Mouse (Mus musculus) hindbrain, embryonic 14.5 days (tissue): ENCODE results near the gene Cidec. TPM values are rescaled to one million over a fixed set of nuclear protein-coding genes. Genes with fewer than 3 reads are reported as not detected.

Experiments used
- ATAC-seq: fragments of 200-750 bp; cut with Nextera tagmentation; 2 replicates; pipeline ENCODE4 v1.8.0; 2017; ENCODE audit warnings: moderate number of reproducible peaks, mild to moderate bottlenecking, moderate TSS enrichment, moderate library complexity; ENCODE audit not compliant: low FRiP score
- DNase-seq: peaks from one replicate; pipeline ENCODE4 v3.0.0-alpha.2; 2015; ENCODE audit warnings: low spot score
- H3K27ac ChIP-seq: fragments of 300-500 bp; sonication (generic); 2 replicates; pipeline ENCODE4 v1.5.1; 2014; ENCODE audit warnings: mild to moderate bottlenecking, moderate library complexity
- H3K27me3 ChIP-seq: fragments of 300-500 bp; sonication (generic); 2 replicates; pipeline ENCODE4 v1.6.1; 2014; ENCODE audit warnings: mild to moderate bottlenecking, low read length, mixed read lengths; ENCODE audit not compliant: control insufficient read depth, insufficient read depth
- H3K36me3 ChIP-seq: fragments of 300-500 bp; sonication (generic); replicated peaks from 2 replicates; pipeline ENCODE4 v1.6.1; 2014; ENCODE audit not compliant: control insufficient read depth, insufficient read depth
- H3K4me1 ChIP-seq: fragments of 300-500 bp; sonication (generic); replicated peaks from 2 replicates; pipeline ENCODE4 v1.6.1; 2014; ENCODE audit warnings: antibody characterized with exemption, low read length, mixed read lengths; ENCODE audit not compliant: control insufficient read depth, insufficient read depth
- H3K4me2 ChIP-seq: fragments of 300-500 bp; sonication (generic); replicated peaks from 2 replicates; pipeline ENCODE4 v1.6.1; 2014; ENCODE audit warnings: mild to moderate bottlenecking, moderate library complexity
- H3K4me3 ChIP-seq: fragments of 300-500 bp; sonication (generic); replicated peaks from 2 replicates; pipeline ENCODE4 v1.5.1; 2014; ENCODE audit warnings: mild to moderate bottlenecking, low read length
- H3K9ac ChIP-seq: fragments of 300-500 bp; sonication (generic); 2 replicates; pipeline ENCODE4 v1.6.1; 2014
- H3K9me3 ChIP-seq: fragments of 300-500 bp; sonication (generic); 2 replicates; pipeline ENCODE4 v1.6.1; 2016; ENCODE audit warnings: low read length; ENCODE audit not compliant: control insufficient read depth
- WGBS: fragments of 180-500 bp; shearing (Covaris S2); extraction: QIAGEN DNeasy Blood & Tissue Kit; methylation state at CpG from one replicate; pipeline ENCODE4 v1.1.7; 2014; 5-methylcytosine and 5-hydroxymethylcytosine counted together
- polyA plus RNA-seq: library from polyadenylated mRNA; unstranded; fragments of >200 nt; fragmentation: Nextera tagmentation; extraction: Ambion mirVana; gene quantifications from 2 replicates; pipeline ENCODE4 v1.2.1, GENCODE M21; 2014

Cidec gene
- polyA plus RNA-seq, 1 experiment from 2014 or later: not detected

DNA sequence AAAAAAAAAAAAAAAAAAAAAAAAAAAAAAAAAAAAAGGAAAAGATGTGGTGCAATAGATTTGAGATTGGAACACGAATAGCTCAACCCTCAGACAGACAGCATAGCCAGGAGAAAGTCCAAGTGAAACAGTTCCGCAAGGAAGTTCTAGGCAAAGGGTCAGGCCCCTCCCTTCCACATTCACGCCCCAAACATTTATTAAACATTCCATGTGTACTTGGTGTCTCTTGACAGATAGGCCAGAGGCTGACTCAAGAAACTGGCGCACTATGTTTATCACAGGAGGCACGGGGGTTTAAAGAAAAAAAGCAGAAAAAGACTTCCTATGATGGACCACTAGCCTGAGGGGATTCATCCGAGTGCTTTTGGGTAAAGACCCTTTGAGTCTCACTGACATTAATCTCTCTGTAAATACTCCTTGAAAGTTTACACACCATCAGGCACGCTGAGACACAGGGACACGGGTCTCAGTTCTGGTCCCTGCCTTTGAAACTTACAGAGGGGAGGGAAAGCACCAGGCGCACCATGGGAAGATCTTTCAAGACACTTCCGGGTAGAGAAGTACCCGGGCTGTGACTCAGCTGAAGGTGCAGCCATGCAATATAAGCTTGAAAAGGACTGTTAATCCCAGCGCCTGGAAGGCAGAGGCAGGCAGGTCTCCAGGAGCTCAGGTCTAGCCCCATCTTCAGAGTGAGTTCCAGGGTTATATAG is 3.3 kb upstream of the Cidec start:
- Histone ChIP-seq H3K4me3 (no peak overlapping the region), H3K9ac (no peak overlapping the region), H3K4me2 (no peak overlapping the region), H3K9me3 (no peaks in the 10 kb centered on the region), H3K27ac (no peak overlapping the region), H3K36me3 (no peaks in the 10 kb centered on the region), H3K27me3 (no peaks in the 10 kb centered on the region), H3K4me1 (peaks cover 12% of the 10 kb centered on the region)
- DNase-seq (no peak), ATAC-seq (no peak)
- WGBS: 70% methylated on average over 12 of the region's 12 CpGs

DNA sequence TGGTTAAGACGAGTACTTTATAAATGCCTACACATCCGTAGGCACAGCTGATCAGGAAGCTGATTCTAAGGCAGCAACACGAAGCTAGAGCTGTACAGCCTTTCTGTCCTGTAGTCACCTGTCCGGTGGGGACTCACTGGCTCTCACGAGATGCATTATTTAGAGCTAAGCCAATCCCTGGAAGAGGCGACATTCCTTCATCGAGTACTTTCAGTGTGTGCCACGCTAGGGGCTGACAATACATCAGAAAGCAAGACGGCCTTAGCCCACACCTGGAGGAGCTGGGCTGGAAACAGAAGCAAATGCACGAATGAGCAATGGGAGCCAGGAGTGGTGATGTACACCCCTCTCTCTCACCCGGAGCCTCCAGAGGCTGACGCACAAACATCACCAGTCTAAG is 1.6 kb upstream of the Cidec start:
- DNase-seq (no peak), ATAC-seq (no peak)
- H3K9me3 ChIP-seq: no peaks in the 10 kb centered on the region
- H3K4me3 ChIP-seq: no peak overlapping the region
- no peak overlapping the region for H3K4me2 ChIP-seq
- H3K4me1 ChIP-seq: peaks cover 2% of the 10 kb centered on the region; the same call in 1 of the 2 replicates
- H3K27ac ChIP-seq: no peak overlapping the region
- H3K36me3 ChIP-seq: no peaks in the 10 kb centered on the region
- 80% methylated on average over 12 of the region's 12 CpGs for WGBS
- no peaks in the 10 kb centered on the region for H3K27me3 ChIP-seq
- H3K9ac ChIP-seq: no peak overlapping the region

DNA sequence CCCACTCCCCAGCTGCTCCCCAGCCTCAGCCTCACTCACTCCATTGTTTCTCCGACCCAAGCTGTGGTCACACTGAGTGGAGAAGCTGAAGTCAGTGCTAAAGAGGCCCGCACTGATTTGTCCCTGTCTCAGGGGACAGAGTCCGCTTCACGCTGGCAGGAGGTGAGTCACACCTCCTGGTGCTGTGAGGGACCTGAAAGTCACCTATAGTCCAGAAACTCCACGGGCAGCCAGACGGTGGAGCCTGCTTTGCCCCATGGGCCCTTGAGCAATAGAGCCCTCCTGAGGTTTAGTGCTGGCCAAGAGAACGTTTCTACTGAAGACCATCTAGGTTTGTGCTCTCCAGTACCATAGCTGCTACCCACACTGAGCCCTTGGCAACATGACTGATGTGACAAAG is 869 bp downstream of the Cidec start:
- no peak overlapping the region for H3K4me2 ChIP-seq
- H3K27ac ChIP-seq: no peak overlapping the region
- H3K4me1 ChIP-seq: no peaks in the 10 kb centered on the region
- H3K9ac ChIP-seq: no peak overlapping the region
- no peaks in the 10 kb centered on the region for H3K9me3 ChIP-seq
- ATAC-seq (no peak), DNase-seq (no peak)
- no peaks in the 10 kb centered on the region for H3K27me3 ChIP-seq
- no peak overlapping the region for H3K4me3 ChIP-seq
- WGBS: 75% methylated on average over 7 of the region's 7 CpGs
- H3K36me3 ChIP-seq: no peaks in the 10 kb centered on the region

DNA sequence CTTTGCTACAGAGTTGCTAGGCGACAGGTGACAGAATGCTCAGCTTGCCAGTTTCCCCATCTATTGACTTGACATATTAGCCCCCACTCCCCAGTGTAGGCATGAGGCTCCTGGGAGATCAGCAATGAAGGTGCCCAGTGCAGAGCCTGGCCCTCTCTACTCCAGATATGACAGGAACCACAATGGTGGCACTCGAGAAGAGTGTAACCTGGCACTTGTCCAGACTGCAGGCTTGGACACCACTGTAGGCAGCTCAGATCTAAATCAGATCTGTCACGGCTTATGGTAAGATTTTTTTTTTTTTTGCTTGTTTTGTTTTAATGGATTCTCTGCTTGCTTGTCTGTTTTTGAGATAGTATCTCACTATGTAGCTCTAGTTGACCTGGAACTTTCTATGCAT is 1.9 kb downstream of the Cidec start:
- H3K4me1 ChIP-seq: no peaks in the 10 kb centered on the region
- no peaks in the 10 kb centered on the region for H3K9me3 ChIP-seq
- no peaks in the 10 kb centered on the region for H3K27me3 ChIP-seq
- ATAC-seq: no peak
- H3K4me2 ChIP-seq: no peak overlapping the region
- H3K9ac ChIP-seq: no peak overlapping the region
- WGBS: 70% methylated on average over 3 of the region's 3 CpGs
- H3K27ac ChIP-seq: no peak overlapping the region
- no peak for DNase-seq
- no peak overlapping the region for H3K4me3 ChIP-seq
- no peaks in the 10 kb centered on the region for H3K36me3 ChIP-seq

DNA sequence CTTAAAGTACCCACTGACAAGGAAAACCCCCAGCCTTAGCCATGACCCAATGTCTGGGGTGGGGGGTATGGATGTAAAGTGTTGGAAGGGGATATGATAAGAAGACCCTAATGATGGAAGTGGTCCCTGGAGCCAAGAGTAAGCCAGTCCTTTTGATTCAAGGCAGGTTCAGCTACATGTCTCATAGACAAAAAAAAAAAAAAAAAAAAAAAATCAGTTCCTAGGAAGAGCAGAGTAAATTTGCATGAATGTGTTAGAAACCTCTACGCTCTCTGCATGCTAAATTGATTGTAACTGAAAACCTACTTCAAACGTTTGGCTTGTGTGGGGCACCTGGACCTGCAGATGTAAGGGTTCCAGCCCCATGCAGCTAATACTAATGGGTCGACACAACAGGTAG is 3.8 kb downstream of the Cidec start:
- ATAC-seq: no peak
- Histone ChIP-seq H3K4me3 (no peak overlapping the region), H3K4me1 (no peaks in the 10 kb centered on the region), H3K9me3 (no peaks in the 10 kb centered on the region), H3K9ac (no peak overlapping the region), H3K27me3 (no peaks in the 10 kb centered on the region), H3K4me2 (no peak overlapping the region), H3K27ac (no peak overlapping the region), H3K36me3 (no peaks in the 10 kb centered on the region)
- DNase-seq: no peak
- 62% methylated on average over 3 of the region's 3 CpGs for WGBS

DNA sequence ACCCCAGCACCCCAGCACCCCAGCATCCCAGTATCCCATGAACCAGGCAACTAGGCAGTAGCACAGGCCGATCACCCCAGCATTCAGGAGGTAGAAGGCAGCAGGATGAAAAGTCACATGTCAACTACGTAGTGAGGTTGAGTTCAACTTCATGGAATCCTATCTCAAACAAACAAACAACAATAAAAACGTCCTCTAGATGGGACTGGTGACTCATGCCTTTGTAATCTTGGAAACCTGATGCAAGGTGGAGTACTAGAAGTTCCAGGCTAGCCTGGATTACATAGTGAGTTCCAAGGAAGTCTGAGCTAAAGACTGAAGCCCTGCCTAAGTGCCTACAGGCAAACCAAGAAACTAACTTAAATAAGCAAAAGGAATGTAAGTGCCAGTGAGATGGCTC is 4.7 kb downstream of the Cidec start:
- H3K27me3 ChIP-seq: no peaks in the 10 kb centered on the region
- no peak for ATAC-seq
- H3K4me3 ChIP-seq: no peak overlapping the region
- DNase-seq: no peak
- no peak overlapping the region for H3K4me2 ChIP-seq
- H3K9me3 ChIP-seq: no peaks in the 10 kb centered on the region
- H3K27ac ChIP-seq: no peak overlapping the region
- no peak overlapping the region for H3K9ac ChIP-seq
- no peaks in the 10 kb centered on the region for H3K36me3 ChIP-seq
- no peaks in the 10 kb centered on the region for H3K4me1 ChIP-seq
- WGBS: 63% methylated on average over 3 of the region's 3 CpGs

DNA sequence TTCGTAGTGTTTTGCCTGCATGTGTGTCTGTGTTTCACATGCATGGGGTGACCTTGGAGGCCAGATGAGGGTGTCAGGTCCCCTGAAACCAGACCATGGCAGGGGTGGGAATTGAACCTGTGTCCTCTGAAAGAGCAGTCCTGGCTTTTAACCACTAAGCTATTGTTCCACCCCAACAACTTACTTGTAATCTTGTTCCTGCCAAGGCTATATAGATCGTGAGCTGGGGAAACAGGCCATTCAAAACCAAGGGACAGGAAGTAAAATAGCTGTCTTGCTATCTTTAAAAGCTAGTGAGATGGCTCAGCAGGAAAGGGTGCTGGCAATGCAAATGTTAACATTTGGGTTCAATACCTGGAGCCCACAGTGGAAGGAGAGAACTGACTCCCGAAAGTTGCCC is 5.6 kb downstream of the Cidec start:
- Histone ChIP-seq H3K4me1 (no peaks in the 10 kb centered on the region), H3K27me3 (no peaks in the 10 kb centered on the region), H3K9me3 (no peaks in the 10 kb centered on the region), H3K4me3 (no peak overlapping the region), H3K27ac (no peak overlapping the region), H3K4me2 (no peak overlapping the region), H3K36me3 (no peaks in the 10 kb centered on the region), H3K9ac (no peak overlapping the region)
- no peak for DNase-seq
- no peak for ATAC-seq
- WGBS: 83% methylated on average over 3 of the region's 3 CpGs

DNA sequence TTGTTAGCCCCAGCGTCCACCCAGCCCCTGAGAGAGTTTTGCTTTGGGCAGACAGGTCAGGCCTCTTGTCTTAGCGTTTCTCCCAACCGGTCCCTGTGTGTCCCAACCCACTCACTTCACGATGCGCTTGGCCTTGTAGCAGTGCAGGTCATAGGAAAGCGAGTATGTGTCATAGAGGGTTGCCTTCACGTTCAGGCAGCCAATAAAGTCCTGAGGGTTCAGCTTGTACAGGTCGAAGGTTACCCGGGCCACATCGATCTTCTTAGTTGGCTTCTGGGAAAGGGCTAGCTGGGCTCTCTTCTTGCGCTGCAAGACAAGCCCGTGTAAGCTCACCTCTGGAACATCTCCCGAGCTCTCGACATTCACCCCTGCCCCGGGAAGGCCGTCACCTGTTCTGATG is 7.6 kb downstream of the Cidec start:
- Histone ChIP-seq H3K4me2 (no peak overlapping the region), H3K4me3 (no peak overlapping the region), H3K9ac (no peak overlapping the region), H3K4me1 (no peaks in the 10 kb centered on the region), H3K9me3 (no peaks in the 10 kb centered on the region), H3K36me3 (no peaks in the 10 kb centered on the region), H3K27me3 (no peaks in the 10 kb centered on the region), H3K27ac (no peak overlapping the region)
- WGBS: 94% methylated on average over 16 of the region's 16 CpGs
- no peak for DNase-seq
- ATAC-seq: no peak

DNA sequence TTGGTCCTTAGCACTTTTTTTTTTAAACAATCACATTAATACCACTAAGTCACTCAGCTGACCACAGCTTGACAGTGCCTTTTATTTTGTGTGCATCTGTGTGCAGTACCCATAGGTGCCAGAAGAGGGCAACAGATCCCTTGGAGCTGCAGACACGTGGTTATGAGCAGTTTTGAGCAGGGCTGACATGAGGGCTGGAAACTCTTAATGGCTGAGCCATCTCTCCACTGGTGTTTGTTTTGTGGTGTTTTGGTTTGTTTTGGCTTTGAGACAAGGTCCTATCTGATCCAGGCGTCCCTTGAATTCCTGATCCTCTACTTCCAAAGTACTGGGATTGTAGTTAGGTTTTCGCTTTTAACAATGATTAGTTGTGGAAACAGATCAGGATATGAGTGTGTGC is 8.2 kb downstream of the Cidec start:
- DNase-seq: no peak
- H3K9me3 ChIP-seq: no peaks in the 10 kb centered on the region
- no peak overlapping the region for H3K27ac ChIP-seq
- no peaks in the 10 kb centered on the region for H3K27me3 ChIP-seq
- H3K4me2 ChIP-seq: no peak overlapping the region
- WGBS: 59% methylated on average over 3 of the region's 3 CpGs
- H3K36me3 ChIP-seq: no peaks in the 10 kb centered on the region
- H3K9ac ChIP-seq: no peak overlapping the region
- no peaks in the 10 kb centered on the region for H3K4me1 ChIP-seq
- no peak overlapping the region for H3K4me3 ChIP-seq
- no peak for ATAC-seq

DNA sequence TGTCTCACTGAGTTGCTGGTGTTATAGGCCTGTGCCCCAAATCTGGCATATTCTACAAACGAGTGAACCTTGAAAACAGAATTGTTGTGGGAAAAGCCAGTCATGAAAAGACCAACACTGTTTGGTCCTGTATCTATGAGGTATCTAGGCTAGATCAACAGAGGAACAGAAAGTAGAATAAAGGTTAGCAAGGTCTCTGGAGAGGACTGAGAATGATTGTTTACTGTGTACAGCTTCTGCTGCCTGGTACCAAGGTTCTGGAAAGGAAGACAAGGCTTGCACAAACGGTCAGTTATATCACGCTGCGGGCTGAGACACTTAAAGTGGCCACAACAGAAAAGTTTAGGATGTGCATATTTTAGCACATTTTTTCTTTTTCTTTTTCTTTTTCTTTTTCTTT is 8.9 kb downstream of the Cidec start:
- DNase-seq: no peak
- Histone ChIP-seq H3K9me3 (no peaks in the 10 kb centered on the region), H3K4me1 (no peaks in the 10 kb centered on the region), H3K9ac (no peak overlapping the region), H3K4me2 (no peak overlapping the region), H3K36me3 (no peaks in the 10 kb centered on the region), H3K27ac (no peak overlapping the region), H3K4me3 (no peak overlapping the region), H3K27me3 (no peaks in the 10 kb centered on the region)
- 92% methylated on average over 4 of the region's 4 CpGs for WGBS
- ATAC-seq: no peak
